Mouse (Mus musculus) forebrain, postnatal 0 days (tissue): ENCODE measurements around the gene Nkx2-3. TPM values are rescaled to one million over a fixed set of nuclear protein-coding genes. Genes with fewer than 3 reads are reported as not detected.

ENCODE experiments used
- ATAC-seq: fragments of 200-750 bp; cut with Nextera tagmentation; 2 replicates; pipeline ENCODE4 v1.8.0; 2017; ENCODE audit warnings: mild to moderate bottlenecking, moderate library complexity
- DNase-seq: peaks from one replicate; pipeline ENCODE4 v3.0.0-alpha.2; 2015
- H3K27ac ChIP-seq: fragments of 300-500 bp; sonication (generic); 2 replicates; pipeline ENCODE4 v1.5.1; 2014; ENCODE audit warnings: low read depth, mild to moderate bottlenecking, antibody characterized with exemption, low read length, moderate library complexity, mixed read lengths
- H3K27me3 ChIP-seq: fragments of 300-500 bp; sonication (generic); 2 replicates; pipeline ENCODE4 v1.6.1; 2014; ENCODE audit warnings: mild to moderate bottlenecking, low read length, mixed read lengths; ENCODE audit not compliant: insufficient read depth
- H3K36me3 ChIP-seq: fragments of 300-500 bp; sonication (generic); 2 replicates; pipeline ENCODE4 v1.6.1; 2014; ENCODE audit warnings: mild to moderate bottlenecking, moderate library complexity; ENCODE audit not compliant: insufficient read depth
- H3K4me1 ChIP-seq: fragments of 300-500 bp; sonication (generic); 2 replicates; pipeline ENCODE4 v1.6.1; 2014; ENCODE audit warnings: antibody characterized with exemption; ENCODE audit not compliant: insufficient read depth
- H3K4me2 ChIP-seq: fragments of 300-500 bp; sonication (generic); 2 replicates; pipeline ENCODE4 v1.6.1; 2014; ENCODE audit warnings: low read depth, mild to moderate bottlenecking, moderate library complexity
- H3K4me3 ChIP-seq: fragments of 300-500 bp; sonication (generic); 2 replicates; pipeline ENCODE4 v1.5.1; 2014; ENCODE audit warnings: low read depth, low read length, mixed read lengths
- H3K9ac ChIP-seq: fragments of 300-500 bp; sonication (generic); 2 replicates; pipeline ENCODE4 v1.6.1; 2014; ENCODE audit warnings: mild to moderate bottlenecking
- H3K9me3 ChIP-seq: fragments of 300-500 bp; sonication (generic); 2 replicates; pipeline ENCODE4 v1.6.1; 2016; ENCODE audit warnings: low read length
- CTCF ChIP-seq: sonication (generic); IDR thresholded peaks from 2 replicates; pipeline ENCODE4 v1.5.1; 2016; ENCODE audit warnings: antibody characterized with exemption, control low read depth, low read depth
- WGBS: fragments of 180-500 bp; shearing (Covaris S2); extraction: QIAGEN DNeasy Blood & Tissue Kit; methylation state at CpG from one replicate; pipeline ENCODE4 v1.1.7; 2014; 5-methylcytosine and 5-hydroxymethylcytosine counted together
- polyA plus RNA-seq: library from polyadenylated mRNA; unstranded; fragments of >200 nt; fragmentation: Nextera tagmentation; extraction: Ambion mirVana; gene quantifications from 2 replicates; pipeline ENCODE4 v1.2.1, GENCODE M21; 2015
- total RNA-seq: library from RNA; depleted of rRNA; stranded (reverse); fragments of >200 nt; gene quantifications from 2 replicates; pipeline ENCODE4 v1.2.3, GENCODE M21; 2014

Nkx2-3 gene
- total and polyA plus RNA-seq, 2 experiments from 2014 or later, result 0.67 to 1.6 TPM

DNA sequence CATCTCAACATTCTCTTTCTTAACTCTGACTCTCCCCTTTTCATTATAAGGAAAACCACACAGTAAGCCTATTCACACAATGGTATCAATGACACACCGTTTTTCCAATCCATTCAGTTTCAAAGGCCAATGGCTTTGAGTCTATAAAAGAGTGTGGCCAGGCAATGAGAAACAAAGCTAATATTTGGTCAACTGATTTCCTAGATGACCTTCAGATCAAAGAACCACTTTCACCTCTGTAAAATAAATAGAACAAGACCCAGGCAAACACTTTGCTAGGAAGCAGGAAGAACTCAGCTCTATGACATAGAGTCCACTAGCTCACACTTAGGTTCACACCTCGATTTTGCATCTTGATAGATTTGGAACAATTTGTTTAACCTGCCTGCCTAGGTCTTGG, 30.9 kb upstream of the Nkx2-3 start:
- Histone ChIP-seq H3K27ac (no peak overlapping the region), H3K27me3 (peaks cover 41% of the 10 kb centered on the region), H3K9me3 (no peaks in the 10 kb centered on the region), H3K4me1 (no peaks in the 10 kb centered on the region), H3K4me3 (no peak overlapping the region), H3K4me2 (no peak overlapping the region), H3K9ac (no peak overlapping the region), H3K36me3 (no peaks in the 10 kb centered on the region)
- ATAC-seq, result no peak
- no peak for TF ChIP-seq CTCF
- no peak for DNase-seq
- WGBS, result 62% methylated on average over 2 of the region's 2 CpGs

DNA sequence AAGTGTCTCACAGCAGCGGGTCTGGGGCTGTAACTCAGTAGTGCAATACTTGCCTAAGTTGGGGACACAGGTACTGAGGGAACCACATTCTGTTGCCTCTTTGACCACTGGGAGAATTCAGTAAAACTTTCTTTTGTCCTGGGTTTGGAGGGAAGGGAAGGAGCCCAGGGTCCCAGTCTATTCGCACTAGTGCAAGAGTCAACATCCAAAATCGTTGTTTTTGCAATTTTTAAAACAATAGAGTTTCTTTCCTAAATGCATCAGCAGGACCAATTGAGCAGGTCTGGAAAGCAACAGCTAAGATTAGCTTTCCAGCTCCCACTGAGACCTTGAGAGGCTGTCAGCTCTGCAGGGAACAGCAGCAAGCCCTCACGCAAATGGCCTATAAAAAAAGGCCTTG, 28.9 kb upstream of the Nkx2-3 start:
- H3K4me1 ChIP-seq, result no peaks in the 10 kb centered on the region
- 13% methylated on average over 4 of the region's 4 CpGs for WGBS
- ATAC-seq, result no peak

DNA sequence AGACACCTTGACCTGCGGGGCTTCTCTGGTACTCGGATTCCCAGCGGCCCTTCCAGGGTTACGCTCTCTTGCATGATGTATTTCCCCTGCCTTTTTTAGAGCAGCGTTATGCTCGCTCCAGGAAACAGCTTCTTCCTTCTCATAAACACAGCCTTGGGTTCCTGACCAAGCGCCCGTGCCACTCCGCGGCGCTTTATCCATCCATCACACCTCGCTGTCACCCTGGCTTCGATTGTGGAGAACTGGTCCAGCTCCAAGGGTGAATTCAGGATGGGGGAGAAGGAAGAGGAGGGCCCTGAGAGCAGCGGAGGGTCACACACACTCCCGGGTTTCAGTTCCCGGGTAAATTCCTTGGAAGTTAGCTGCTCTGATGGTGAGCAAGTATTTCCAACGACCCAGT, 28.5 kb upstream of the Nkx2-3 start:
- no peak overlapping the region for H3K4me3 ChIP-seq
- H3K9ac ChIP-seq, result no peak overlapping the region
- H3K36me3 ChIP-seq, result no peaks in the 10 kb centered on the region
- H3K27ac ChIP-seq, result no peak overlapping the region
- H3K4me1 ChIP-seq, result no peaks in the 10 kb centered on the region
- 3% methylated on average over 17 of the region's 17 CpGs for WGBS
- TF ChIP-seq CTCF, result no peak
- DNase-seq, result no peak
- no peak for ATAC-seq
- peaks cover 52% of the 10 kb centered on the region for H3K27me3 ChIP-seq
- H3K4me2 ChIP-seq, result no peak overlapping the region
- no peaks in the 10 kb centered on the region for H3K9me3 ChIP-seq

More for the DNA sequence above, 28.9 kb upstream of the Nkx2-3 start:
- Histone ChIP-seq H3K27me3 (peaks cover 54% of the 10 kb centered on the region), H3K9ac (no peak overlapping the region), H3K9me3 (no peaks in the 10 kb centered on the region), H3K36me3 (no peaks in the 10 kb centered on the region), H3K27ac (no peak overlapping the region), H3K4me3 (no peak overlapping the region), H3K4me2 (no peak overlapping the region)
- no peak for TF ChIP-seq CTCF
- DNase-seq, result no peak

DNA sequence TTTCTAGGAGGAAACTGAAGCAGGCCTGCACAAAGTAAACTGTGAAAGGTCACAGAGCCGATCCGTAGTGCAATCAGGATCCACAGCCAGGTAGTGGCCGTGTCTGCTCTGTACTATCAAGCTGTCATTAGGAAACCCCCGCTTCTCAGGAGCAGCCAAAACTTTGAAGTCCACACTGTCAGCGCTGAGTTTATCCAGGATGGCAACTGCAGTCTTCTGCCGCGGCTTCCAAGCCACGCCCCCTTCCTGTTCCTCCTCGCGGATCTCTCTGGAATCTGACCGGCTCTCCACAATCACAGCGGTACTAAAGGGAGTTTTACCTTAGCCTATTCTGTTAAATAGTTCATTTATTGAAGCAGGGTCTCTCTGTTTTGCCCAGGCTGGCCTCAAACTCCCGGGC, 27.3 kb upstream of the Nkx2-3 start:
- 8% methylated on average over 13 of the region's 13 CpGs for WGBS
- DNase-seq (no peak), ATAC-seq (no peak)
- Histone ChIP-seq H3K36me3 (no peaks in the 10 kb centered on the region), H3K27me3 (peaks cover 50% of the 10 kb centered on the region), H3K4me3 (no peak overlapping the region), H3K4me2 (no peak overlapping the region), H3K27ac (no peak overlapping the region), H3K4me1 (no peaks in the 10 kb centered on the region), H3K9me3 (no peaks in the 10 kb centered on the region), H3K9ac (no peak overlapping the region)
- TF ChIP-seq CTCF, result no peak

DNA sequence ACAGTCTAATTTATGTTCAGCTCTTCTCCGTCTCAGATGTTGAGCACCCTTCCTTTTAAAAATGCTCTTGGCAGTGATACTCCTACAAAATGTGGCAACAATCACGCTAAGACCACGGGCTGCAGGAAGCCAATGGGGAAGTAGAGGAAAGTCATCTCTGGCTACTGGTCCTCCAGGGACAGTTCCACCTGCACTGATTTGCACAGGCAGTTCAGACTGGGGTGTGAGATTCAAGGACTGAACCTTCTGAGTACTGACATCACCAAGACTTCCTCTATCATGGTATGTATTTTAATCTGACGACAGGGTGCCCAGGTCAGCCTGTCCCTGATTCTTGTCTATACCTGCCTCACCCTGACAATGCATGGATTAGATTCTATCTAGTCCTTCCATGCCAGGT, 20.1 kb upstream of the Nkx2-3 start:
- H3K27me3 ChIP-seq, result peaks cover 45% of the 10 kb centered on the region
- WGBS, result 75% methylated on average over 4 of the region's 4 CpGs
- no peak for TF ChIP-seq CTCF
- H3K4me2 ChIP-seq, result no peak overlapping the region
- no peaks in the 10 kb centered on the region for H3K9me3 ChIP-seq
- H3K36me3 ChIP-seq, result no peaks in the 10 kb centered on the region
- H3K27ac ChIP-seq, result no peak overlapping the region
- H3K4me1 ChIP-seq, result no peaks in the 10 kb centered on the region
- H3K4me3 ChIP-seq, result no peak overlapping the region
- DNase-seq (no peak), ATAC-seq (no peak)
- H3K9ac ChIP-seq, result no peak overlapping the region

DNA sequence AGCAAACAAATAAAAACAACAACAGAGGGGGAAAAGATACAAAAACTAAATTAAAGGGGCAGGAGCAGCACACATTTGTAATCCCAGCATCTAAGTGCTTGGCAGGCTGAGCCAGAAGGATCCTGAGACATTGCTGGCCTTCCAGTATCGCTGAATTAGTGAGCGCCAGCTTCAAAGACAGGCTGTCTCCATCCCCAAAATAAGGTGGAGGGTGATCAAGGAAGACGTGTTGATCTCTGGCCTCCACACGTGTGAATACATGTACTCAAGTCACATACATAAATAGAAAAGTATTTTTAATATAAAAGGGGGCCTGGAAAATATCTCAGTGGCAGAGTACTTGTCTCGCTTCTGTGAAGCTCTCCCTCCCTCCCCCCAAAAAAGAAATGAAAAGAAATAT, 15.1 kb upstream of the Nkx2-3 start:
- Histone ChIP-seq H3K4me3 (no peak overlapping the region), H3K27ac (no peak overlapping the region), H3K9me3 (no peaks in the 10 kb centered on the region), H3K9ac (no peak overlapping the region), H3K4me1 (no peaks in the 10 kb centered on the region), H3K4me2 (no peak overlapping the region), H3K27me3 (peaks cover 86% of the 10 kb centered on the region), H3K36me3 (no peaks in the 10 kb centered on the region)
- DNase-seq (no peak), ATAC-seq (no peak)
- WGBS, result 7% methylated on average over 5 of the region's 5 CpGs
- TF ChIP-seq CTCF, result no peak

DNA sequence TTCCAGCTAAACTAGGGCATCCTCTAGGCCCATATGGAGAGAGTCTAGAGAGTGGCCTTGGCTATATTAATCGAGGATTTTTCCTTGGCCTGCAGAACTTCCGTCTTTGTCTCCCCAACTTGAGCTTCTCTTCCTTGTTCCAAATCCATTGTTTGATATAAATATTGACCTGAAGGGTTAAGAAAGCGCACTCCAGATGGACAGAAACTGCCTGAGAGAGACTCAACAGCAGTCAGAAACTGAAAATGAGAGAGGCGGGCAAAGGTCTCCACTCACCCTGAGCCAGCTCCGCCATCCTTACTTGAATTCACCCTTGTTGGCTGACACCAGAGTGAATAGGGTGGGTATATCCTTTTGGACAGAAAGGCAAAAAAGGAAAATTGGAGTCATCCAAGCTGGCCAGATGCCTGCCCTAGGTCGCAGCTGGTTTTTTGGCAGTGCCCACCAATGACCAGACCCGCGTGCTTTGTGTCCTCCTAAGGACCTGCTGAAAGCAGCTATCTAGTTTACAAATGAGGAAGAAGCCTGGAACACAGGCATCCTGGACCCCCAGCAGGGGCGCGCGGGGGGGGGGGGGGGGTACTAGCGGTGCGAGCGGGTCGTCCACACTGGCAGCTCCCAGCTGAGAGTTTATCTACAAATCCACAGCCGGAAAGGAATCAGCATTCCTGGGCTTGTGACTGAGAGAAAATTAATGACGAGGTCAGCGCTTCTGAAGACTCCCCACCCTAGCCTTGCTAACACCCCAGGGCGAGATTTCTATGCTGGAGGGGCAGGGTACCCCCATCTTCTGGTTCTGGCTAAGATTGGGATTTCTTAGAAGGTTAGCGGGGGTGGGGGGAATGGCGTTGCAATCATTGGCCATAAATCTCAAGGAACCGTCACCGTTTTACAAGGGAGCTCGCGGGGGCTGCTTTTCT, 13.1 kb upstream of the Nkx2-3 start:
- no peaks in the 10 kb centered on the region for H3K36me3 ChIP-seq
- no peak for TF ChIP-seq CTCF
- H3K27me3 ChIP-seq, result peaks cover 94% of the 10 kb centered on the region
- H3K4me3 ChIP-seq, result no peak overlapping the region
- H3K9me3 ChIP-seq, result no peaks in the 10 kb centered on the region
- no peak for DNase-seq
- no peak overlapping the region for H3K4me2 ChIP-seq
- H3K27ac ChIP-seq, result no peak overlapping the region
- ATAC-seq, result no peak
- H3K9ac ChIP-seq, result no peak overlapping the region
- 3% methylated on average over 25 of the region's 25 CpGs for WGBS
- H3K4me1 ChIP-seq, result no peaks in the 10 kb centered on the region
